Mouse (Mus musculus) kidney, postnatal 0 days (tissue): ENCODE data around the gene Cdh6. TPM values are rescaled to one million over a fixed set of nuclear protein-coding genes. Genes with fewer than 3 reads are reported as not detected.
A peak's percentile ranks its signal among the peaks of the same experiment; 100 is the strongest.

ENCODE experiments used
- ATAC-seq: fragments of 200-750 bp; cut with Nextera tagmentation; replicated peaks from 2 replicates; pipeline ENCODE4 v1.8.0; 2017; ENCODE audit warnings: low read depth, moderate number of reproducible peaks, moderate TSS enrichment, moderate library complexity; ENCODE audit not compliant: low FRiP score
- DNase-seq: peaks from one replicate; pipeline ENCODE4 v3.0.0-alpha.2; 2016; ENCODE audit warnings: low spot score
- H3K27ac ChIP-seq: fragments of 300-500 bp; sonication (generic); 2 replicates; pipeline ENCODE4 v1.5.1; 2014; ENCODE audit warnings: mild to moderate bottlenecking
- H3K27me3 ChIP-seq: fragments of 300-500 bp; sonication (generic); 2 replicates; pipeline ENCODE4 v1.6.1; 2014; ENCODE audit warnings: low read length, mixed read lengths; ENCODE audit not compliant: insufficient read depth
- H3K36me3 ChIP-seq: fragments of 300-500 bp; sonication (generic); 2 replicates; pipeline ENCODE4 v1.6.1; 2014; ENCODE audit warnings: low read length, mixed read lengths; ENCODE audit not compliant: insufficient read depth
- H3K4me1 ChIP-seq: fragments of 300-500 bp; sonication (generic); replicated peaks from 2 replicates; pipeline ENCODE4 v1.6.1; 2014; ENCODE audit warnings: antibody characterized with exemption, low read length, mixed read lengths; ENCODE audit not compliant: insufficient read depth
- H3K4me2 ChIP-seq: fragments of 300-500 bp; sonication (generic); 2 replicates; pipeline ENCODE4 v1.6.1; 2014; ENCODE audit warnings: mild to moderate bottlenecking, low read length, moderate library complexity, mixed read lengths
- H3K4me3 ChIP-seq: fragments of 300-500 bp; sonication (generic); replicated peaks from 2 replicates; pipeline ENCODE4 v1.5.1; 2014; ENCODE audit warnings: low read depth, low read length
- H3K9ac ChIP-seq: fragments of 300-500 bp; sonication (generic); 2 replicates; pipeline ENCODE4 v1.6.1; 2014; ENCODE audit warnings: low read depth, low read length
- H3K9me3 ChIP-seq: fragments of 300-500 bp; sonication (generic); replicated peaks from 2 replicates; pipeline ENCODE4 v1.6.1; 2016; ENCODE audit warnings: low read length, inconsistent platforms, mixed read lengths
- CTCF ChIP-seq: IDR thresholded peaks from 2 replicates; pipeline ENCODE4 v1.5.1; 2016; ENCODE audit warnings: antibody characterized with exemption, low read depth, mild to moderate bottlenecking, moderate library complexity
- WGBS: fragments of 180-500 bp; shearing (Covaris S2); extraction: QIAGEN DNeasy Blood & Tissue Kit; methylation state at CpG from one replicate; pipeline ENCODE4 v1.1.7; 2014; 5-methylcytosine and 5-hydroxymethylcytosine counted together
- polyA plus RNA-seq: library from polyadenylated mRNA; unstranded; fragments of >200 nt; fragmentation: Nextera tagmentation; extraction: Ambion mirVana; gene quantifications from 2 replicates; pipeline ENCODE4 v1.2.1, GENCODE M21; 2015

The Cdh6 gene
- polyA plus RNA-seq, 1 experiment from 2014 or later: 17.8 TPM

DNA sequence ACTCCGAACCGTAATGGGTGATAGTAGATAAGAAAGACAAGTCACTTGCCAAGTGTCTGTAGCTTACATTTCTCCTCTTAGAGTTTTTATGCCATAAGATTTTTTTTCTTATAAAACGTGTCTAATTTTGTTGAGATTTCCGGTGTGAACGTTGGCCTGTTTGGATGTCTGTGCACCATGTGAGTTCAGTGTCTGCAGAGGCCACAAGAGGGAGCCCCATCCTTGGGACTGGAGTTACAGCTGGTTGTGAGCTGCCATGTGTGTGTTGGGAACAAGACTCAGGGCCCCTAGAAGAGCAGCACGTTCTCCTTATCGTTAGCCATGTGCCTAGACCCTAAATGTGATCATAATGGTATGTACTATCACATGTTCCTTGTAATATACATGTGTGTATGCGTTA, 40.1 kb downstream of the Cdh6 start:
- Histone ChIP-seq H3K9me3 (no peaks in the 10 kb centered on the region), H3K4me3 (no peak overlapping the region), H3K27me3 (no peaks in the 10 kb centered on the region), H3K4me2 (no peak overlapping the region), H3K27ac (no peak overlapping the region), H3K9ac (no peak overlapping the region), H3K4me1 (no peaks in the 10 kb centered on the region), H3K36me3 (no peaks in the 10 kb centered on the region)
- peak; percentile 43; the same call in 1 of the 2 replicates for TF ChIP-seq CTCF
- ATAC-seq (no peak), DNase-seq (no peak)
- 95% methylated on average over 8 of the region's 8 CpGs for WGBS

DNA sequence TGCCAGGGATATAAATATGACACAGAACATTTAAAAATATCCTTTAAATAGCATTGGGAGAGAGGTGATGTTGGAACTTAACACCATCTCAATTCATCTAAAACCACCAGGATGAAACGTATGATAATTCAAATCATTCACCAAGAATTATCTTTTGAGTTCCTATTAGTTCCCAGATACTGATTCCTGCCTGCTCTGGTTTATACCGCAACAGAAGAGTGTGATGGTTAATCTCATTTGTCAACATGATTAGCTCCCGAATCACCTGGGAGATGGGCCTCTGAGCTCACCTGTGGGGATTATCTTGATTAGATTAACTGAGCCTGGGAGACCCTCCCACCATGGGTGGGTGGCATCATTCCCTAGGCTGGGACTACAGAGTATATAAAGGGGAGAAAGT, 41.0 kb downstream of the Cdh6 start:
- H3K9me3 ChIP-seq: no peaks in the 10 kb centered on the region
- H3K9ac ChIP-seq: no peak overlapping the region
- H3K4me1 ChIP-seq: no peaks in the 10 kb centered on the region
- 88% methylated on average over 3 of the region's 3 CpGs for WGBS
- no peak for TF ChIP-seq CTCF
- DNase-seq (no peak), ATAC-seq (no peak)
- no peaks in the 10 kb centered on the region for H3K27me3 ChIP-seq
- no peak overlapping the region for H3K4me2 ChIP-seq
- no peak overlapping the region for H3K4me3 ChIP-seq
- no peaks in the 10 kb centered on the region for H3K36me3 ChIP-seq
- H3K27ac ChIP-seq: no peak overlapping the region

GRCm38 (mm10) chr15:13130246-13130645, 43.2 kb downstream of the Cdh6 start:
- Histone ChIP-seq H3K27me3 (no peaks in the 10 kb centered on the region), H3K4me1 (no peaks in the 10 kb centered on the region), H3K27ac (no peak overlapping the region), H3K9me3 (no peaks in the 10 kb centered on the region), H3K9ac (no peak overlapping the region), H3K4me3 (no peak overlapping the region), H3K4me2 (no peak overlapping the region), H3K36me3 (no peaks in the 10 kb centered on the region)
- WGBS: 86% methylated on average over 5 of the region's 5 CpGs
- TF ChIP-seq CTCF: no peak
- no peak for DNase-seq
- ATAC-seq: no peak

DNA sequence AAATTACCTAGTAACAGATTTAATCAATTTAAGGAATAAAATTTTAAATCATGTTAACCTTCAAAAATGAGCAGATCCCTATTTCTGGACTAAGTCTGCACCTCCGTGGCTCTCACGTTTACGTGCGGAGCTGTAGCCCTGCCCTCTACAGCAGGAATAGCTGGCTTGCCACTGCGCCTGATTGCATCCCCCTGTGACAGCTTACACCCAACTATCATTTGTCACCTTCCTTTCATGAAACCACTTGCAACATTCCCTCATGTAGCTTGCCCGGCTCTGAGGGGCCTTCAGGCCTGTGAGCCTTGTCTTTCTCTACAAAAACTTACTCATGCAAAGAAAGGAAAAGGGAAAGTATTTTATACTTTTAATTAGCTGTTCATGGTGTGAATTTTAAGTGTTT, 73.1 kb downstream of the Cdh6 start:
- TF ChIP-seq CTCF: no peak

DNA sequence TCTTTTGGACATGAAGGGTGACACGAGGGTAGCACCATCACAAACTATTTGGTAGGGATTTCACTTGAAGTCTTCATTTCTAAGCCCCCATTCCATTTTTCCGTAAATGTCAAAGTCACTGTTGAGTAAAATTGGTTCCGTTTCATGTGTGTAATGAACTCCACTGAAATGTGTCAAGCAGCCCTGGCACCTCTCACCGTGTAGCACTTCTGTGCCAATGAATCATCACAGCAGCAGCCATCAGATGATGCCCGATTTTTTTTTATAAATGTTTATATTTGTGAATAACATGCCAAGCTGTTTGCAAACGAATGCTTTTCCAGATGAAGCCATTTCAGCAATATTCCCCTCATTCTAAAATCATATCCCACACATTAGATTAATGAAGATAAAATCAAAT, 75.6 kb downstream of the Cdh6 start:
- Histone ChIP-seq H3K36me3 (no peaks in the 10 kb centered on the region), H3K27me3 (no peaks in the 10 kb centered on the region), H3K4me2 (no peak overlapping the region), H3K27ac (no peak overlapping the region), H3K4me1 (no peaks in the 10 kb centered on the region), H3K4me3 (no peak overlapping the region), H3K9me3 (no peaks in the 10 kb centered on the region), H3K9ac (no peak overlapping the region)
- ATAC-seq: no peak
- 81% methylated on average over 6 of the region's 6 CpGs for WGBS
- no peak for TF ChIP-seq CTCF
- DNase-seq: no peak

More for the DNA sequence above, 73.1 kb downstream of the Cdh6 start:
- Histone ChIP-seq H3K27ac (no peak overlapping the region), H3K36me3 (no peaks in the 10 kb centered on the region), H3K4me2 (no peak overlapping the region), H3K9me3 (no peaks in the 10 kb centered on the region), H3K9ac (no peak overlapping the region), H3K4me3 (no peak overlapping the region), H3K27me3 (no peaks in the 10 kb centered on the region), H3K4me1 (no peaks in the 10 kb centered on the region)
- DNase-seq (no peak), ATAC-seq (no peak)
- 49% methylated on average over 6 of the region's 6 CpGs for WGBS

DNA sequence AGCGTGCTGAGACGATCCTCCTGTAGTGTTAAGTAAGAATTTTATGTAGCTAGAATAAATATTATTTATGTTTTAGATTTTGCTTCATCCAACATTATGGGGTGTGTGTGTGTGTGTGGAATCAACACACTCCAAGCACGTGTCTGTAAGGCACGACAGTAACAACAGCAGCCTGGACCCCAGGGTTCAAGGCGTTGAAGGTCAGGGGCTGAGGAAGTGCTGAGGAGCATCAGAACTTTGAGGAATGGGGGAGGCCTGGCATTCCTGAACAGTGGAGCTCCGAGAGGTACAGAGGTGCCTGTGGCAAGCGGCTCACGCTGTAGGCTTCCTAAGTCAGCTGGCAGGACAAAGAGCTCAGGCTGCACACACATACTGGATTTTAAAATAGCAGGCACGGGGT, 78.1 kb downstream of the Cdh6 start:
- no peak overlapping the region for H3K4me2 ChIP-seq
- WGBS: 66% methylated on average over 9 of the region's 9 CpGs
- H3K4me1 ChIP-seq: no peaks in the 10 kb centered on the region
- H3K36me3 ChIP-seq: no peaks in the 10 kb centered on the region
- H3K9ac ChIP-seq: no peak overlapping the region
- no peak for TF ChIP-seq CTCF
- no peak for ATAC-seq
- no peaks in the 10 kb centered on the region for H3K27me3 ChIP-seq
- H3K9me3 ChIP-seq: no peaks in the 10 kb centered on the region
- H3K27ac ChIP-seq: no peak overlapping the region
- H3K4me3 ChIP-seq: no peak overlapping the region
- no peak for DNase-seq

DNA sequence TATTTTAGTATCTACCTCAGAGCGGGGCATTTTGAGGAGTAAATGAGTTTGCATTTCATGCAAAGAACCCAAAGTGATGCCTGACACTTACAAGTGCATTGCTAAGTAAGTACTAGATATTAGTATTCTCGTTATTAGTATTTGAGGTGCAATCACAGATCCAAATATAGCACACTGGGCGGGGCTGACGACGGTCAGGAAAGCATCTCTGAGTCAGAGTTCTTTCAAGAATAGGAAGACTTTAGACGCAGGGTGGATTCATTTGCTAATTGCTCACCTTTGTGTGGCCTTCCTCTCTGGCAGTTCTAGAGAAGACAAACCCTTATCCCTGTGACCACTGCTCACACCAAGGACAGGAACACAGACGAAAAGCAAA, 78.6 kb downstream of the Cdh6 start:
- H3K27ac ChIP-seq: no peak overlapping the region
- no peak overlapping the region for H3K4me3 ChIP-seq
- no peaks in the 10 kb centered on the region for H3K9me3 ChIP-seq
- WGBS: 68% methylated on average over 7 of the region's 7 CpGs
- H3K4me2 ChIP-seq: no peak overlapping the region
- ATAC-seq (no peak), DNase-seq (no peak)
- no peak for TF ChIP-seq CTCF
- H3K36me3 ChIP-seq: no peaks in the 10 kb centered on the region
- H3K4me1 ChIP-seq: no peaks in the 10 kb centered on the region
- H3K27me3 ChIP-seq: no peaks in the 10 kb centered on the region
- no peak overlapping the region for H3K9ac ChIP-seq
